Comparison of ENCODE assay signal across 19 mouse cellular contexts in genomic region chr3:87552327-87552726, GRCm38 (mm10). TPM values are rescaled to one million over a fixed set of nuclear protein-coding genes. Genes with fewer than 3 reads are reported as not detected.
A peak's percentile ranks its signal among the peaks of the same experiment; 100 is the strongest.
DNase-seq lines count a peak whose midpoint lies in the region; ATAC-seq and TF ChIP-seq lines count a peak whose summit lies in the region.
"Had no signal": no experiment of that assay in that cellular context is flagged by ENCODE, and none has a peak within 500 bp of the region (broad histone marks: within the 10 kb centered on the region; RNA-seq: fewer than 3 reads in every experiment).

No protein-coding gene starts in this region.

- no peaks in the 10 kb centered on the region for H3K79me2 ChIP-seq in liver, adult 2 months (ENCODE audit: control insufficient read depth, insufficient read depth, low read length)

- WGBS in liver, adult 2 months = 32% methylated on average over 4 of the region's 4 CpGs
- 77% methylated on average over 4 of the region's 4 CpGs for WGBS in liver, embryonic 12.5 days (ENCODE audit: insufficient replicate concordance)
- 84% methylated on average over 4 of the region's 4 CpGs for WGBS in liver, postnatal 0 days (ENCODE audit: insufficient replicate concordance)
- 82% methylated on average over 4 of the region's 4 CpGs for WGBS in liver, embryonic 11.5 days

- ATAC-seq in liver, embryonic 12.5 days = no peak
- ATAC-seq in liver, postnatal 0 days = peak; percentile 72
- no peak for ATAC-seq in liver, embryonic 11.5 days (replicated peaks; ENCODE audit: low FRiP score)
- ATAC-seq: activated CD4-positive, CD25-positive, alpha-beta regulatory T cell, adult 4 months; CD4-positive, CD25-positive, alpha-beta regulatory T cell, adult 4 months; Patski had no signal

- no peak for TF ChIP-seq CTCF in liver, adult 2 months (IDR thresholded peaks at IDR 0.05; ENCODE audit: low read depth, low read length)
- TF ChIP-seq CTCF in liver, postnatal 0 days (IDR thresholded peaks at IDR 0.05; ENCODE audit: low read depth) = no peak

- no peak for TF ChIP-seq EP300 in liver, postnatal 0 days (IDR thresholded peaks at IDR 0.05; ENCODE audit: low read depth)

- no peaks in the 10 kb centered on the region for H3K9me3 ChIP-seq in liver, embryonic 12.5 days (replicated peaks)
- no peaks in the 10 kb centered on the region for H3K9me3 ChIP-seq in liver, postnatal 0 days (ENCODE audit: low read length)
- no peaks in the 10 kb centered on the region for H3K9me3 ChIP-seq in liver, embryonic 11.5 days (ENCODE audit: control insufficient read depth, low read length)
- H3K9me3 ChIP-seq: G1E had no signal

- no peak for TF ChIP-seq POLR2A in liver, adult 2 months (IDR thresholded peaks at IDR 0.05; ENCODE audit: extremely low read depth, insufficient read depth, low read length)

- peak; percentile 57 for DNase-seq in liver, adult 2 months (ENCODE audit: extremely low read depth, low read depth, low spot score)
- no peak for DNase-seq in liver, postnatal 0 days
- DNase-seq in liver, embryonic 11.5 days (ENCODE audit: low spot score) = no peak
- DNase-seq: adrenal gland, adult 2 months; adrenal gland, adult 8-10 months; adrenal gland, postnatal 10 days; adrenal gland, postnatal 14 days; adrenal gland, postnatal 25 days; adrenal gland, postnatal 36 days; B cell, adult 2 months; cerebellum, adult 11 months; cerebellum, adult 11-12 months; cerebellum, adult 18-20 months had no signal

- no peak overlapping the region; the same call in 1 of the 2 replicates for H3K27ac ChIP-seq in liver, adult 2 months (replicated peaks; ENCODE audit: insufficient read depth, low read depth, low read length)
- no peak overlapping the region for H3K27ac ChIP-seq in liver, embryonic 12.5 days
- H3K27ac ChIP-seq in liver, postnatal 0 days (ENCODE audit: low read depth) = no peak overlapping the region
- no peak overlapping the region for H3K27ac ChIP-seq in liver, embryonic 11.5 days (ENCODE audit: low read depth, low read length)

- no peak overlapping the region for H3K4me3 ChIP-seq in liver, adult 2 months (ENCODE audit: insufficient read depth, low read depth, low read length)
- no peak overlapping the region for H3K4me3 ChIP-seq in liver, embryonic 12.5 days
- no peak overlapping the region for H3K4me3 ChIP-seq in liver, postnatal 0 days (ENCODE audit: low read depth, low read length)
- no peak overlapping the region for H3K4me3 ChIP-seq in liver, embryonic 11.5 days (ENCODE audit: low read depth, low read length)

- H3K36me3 ChIP-seq in liver, adult 2 months (ENCODE audit: control insufficient read depth, insufficient read depth, low read length) = no peaks in the 10 kb centered on the region
- H3K36me3 ChIP-seq in liver, embryonic 12.5 days = no peaks in the 10 kb centered on the region
- H3K36me3 ChIP-seq in liver, postnatal 0 days (replicated peaks; ENCODE audit: insufficient read depth, low read length) = no peaks in the 10 kb centered on the region
- H3K36me3 ChIP-seq in liver, embryonic 11.5 days (ENCODE audit: control insufficient read depth, insufficient read depth, low read length) = no peaks in the 10 kb centered on the region
- H3K36me3 ChIP-seq: G1E had no signal

- no peak overlapping the region for H3K4me2 ChIP-seq in liver, embryonic 12.5 days
- H3K4me2 ChIP-seq in liver, postnatal 0 days (ENCODE audit: low read depth, low read length) = no peak overlapping the region
- H3K4me2 ChIP-seq in liver, embryonic 11.5 days = no peak overlapping the region

- no peaks in the 10 kb centered on the region for H3K27me3 ChIP-seq in liver, adult 2 months (ENCODE audit: control insufficient read depth, insufficient read depth, low read length)
- peaks cover 39% of the 10 kb centered on the region for H3K27me3 ChIP-seq in liver, embryonic 12.5 days (replicated peaks)
- peaks cover 12% of the 10 kb centered on the region; the same call in 1 of the 2 replicates for H3K27me3 ChIP-seq in liver, postnatal 0 days (ENCODE audit: insufficient read depth, low read length)
- peaks cover 15% of the 10 kb centered on the region for H3K27me3 ChIP-seq in liver, embryonic 11.5 days (replicated peaks; ENCODE audit: control insufficient read depth, insufficient read depth, low read length)
- H3K27me3 ChIP-seq: CH12.LX had no signal

- H3K4me1 ChIP-seq in liver, adult 2 months (ENCODE audit: control insufficient read depth, insufficient read depth, low read length) = peaks cover 8% of the 10 kb centered on the region; the same call in 1 of the 2 replicates
- no peaks in the 10 kb centered on the region for H3K4me1 ChIP-seq in liver, embryonic 12.5 days
- peaks cover 4% of the 10 kb centered on the region; the same call in 1 of the 2 replicates for H3K4me1 ChIP-seq in liver, postnatal 0 days (ENCODE audit: insufficient read depth)
- no peaks in the 10 kb centered on the region for H3K4me1 ChIP-seq in liver, embryonic 11.5 days (replicated peaks; ENCODE audit: control insufficient read depth, insufficient read depth, low read length)

- H3K9ac ChIP-seq in liver, adult 2 months (ENCODE audit: low read depth, low read length) = no peak overlapping the region
- no peak overlapping the region for H3K9ac ChIP-seq in liver, embryonic 12.5 days
- H3K9ac ChIP-seq in liver, postnatal 0 days (replicated peaks) = no peak overlapping the region
- no peak overlapping the region for H3K9ac ChIP-seq in liver, embryonic 11.5 days (ENCODE audit: low read depth, low read length)

RNA-seq across cellular contexts. Expression of gene Etv3, which starts 27.1 kb away (rescaled TPM):
- 7.0 and 7.9 TPM in 2 replicates for total RNA-seq in liver, adult 2 months (2014; rRNA removed)
- 4.4 and 5.3 TPM in 2 replicates for polyA plus RNA-seq in liver, adult 2 months (2012; rRNA removed)
- 5.2 and 5.6 TPM in 2 replicates for polyA plus RNA-seq in liver, embryonic 12.5 days (2016; fragmentation: Nextera tagmentation; extraction: Ambion mirVana)
- polyA plus RNA-seq in liver, postnatal 0 days (2015; fragmentation: Nextera tagmentation; extraction: Ambion mirVana) = 3.6 and 3.9 TPM in 2 replicates
- polyA plus RNA-seq in liver, embryonic 11.5 days (2014; fragmentation: Nextera tagmentation; extraction: Ambion mirVana) = 6.2 and 7.3 TPM in 2 replicates
